Mouse (Mus musculus): Measurements from ENCODE around the gene Dgat2.

Gene Dgat2

DNA sequence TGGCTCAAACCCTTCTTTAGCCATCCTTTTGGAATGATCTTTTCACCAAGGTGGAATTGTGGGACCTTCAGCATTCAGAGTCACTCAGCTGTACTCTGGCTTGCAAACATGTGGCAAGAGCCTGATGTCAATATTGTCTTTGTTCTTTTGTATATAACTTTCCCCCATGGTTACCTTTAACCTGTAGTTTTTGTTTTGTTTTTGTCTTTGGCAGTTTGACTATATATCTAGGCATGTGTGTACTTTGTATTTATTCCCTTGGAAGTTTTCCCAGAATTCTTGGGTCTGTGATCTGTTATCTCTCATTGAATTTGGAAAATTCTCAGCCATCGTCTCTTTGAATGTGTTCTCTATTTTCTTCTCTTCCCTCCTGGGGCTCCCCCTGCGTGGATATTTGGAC lies 12.0 kb upstream of the Dgat2 start:
- intact Hi-C loops (cut with DNase I), result no loop called here

DNA sequence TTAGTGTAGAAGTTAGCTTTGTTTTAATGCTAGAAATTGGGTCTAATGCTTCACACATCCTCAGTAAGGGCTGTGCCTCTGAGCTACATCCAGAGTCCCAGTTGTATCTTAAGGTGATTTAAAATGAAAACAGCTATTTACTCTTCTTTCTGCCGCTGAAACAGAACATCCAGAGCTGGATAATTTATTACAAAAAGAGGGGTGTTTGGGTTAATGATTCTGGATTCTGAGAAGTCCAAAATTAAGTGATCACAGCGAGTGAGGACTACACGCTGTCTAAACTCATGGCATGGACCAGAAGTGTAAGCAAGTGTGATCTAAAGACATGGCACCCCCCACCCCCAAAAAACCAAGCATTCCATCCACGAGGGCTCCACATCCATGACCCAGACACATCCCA lies 11.4 kb upstream of the Dgat2 start:
- intact Hi-C loops (cut with DNase I), result no loop called here

DNA sequence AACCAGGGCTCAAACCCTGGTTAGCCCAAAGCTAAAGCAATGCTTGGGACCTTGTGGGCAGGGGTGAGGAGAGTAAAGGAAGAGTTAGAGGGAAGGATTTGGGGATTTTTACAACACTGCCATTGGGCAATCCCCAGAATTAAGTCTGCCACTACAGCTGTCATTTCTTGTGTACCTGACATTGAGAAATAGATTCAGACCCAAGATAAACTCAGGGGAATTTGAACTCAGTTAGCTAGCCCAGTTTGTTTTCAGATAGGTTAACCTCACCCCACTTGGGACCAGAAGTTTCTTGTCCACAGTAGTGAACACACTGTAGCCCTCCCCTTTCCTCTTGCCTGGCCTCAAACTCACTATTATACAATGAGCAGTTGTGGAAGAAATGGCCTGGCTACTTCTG lies 8.9 kb upstream of the Dgat2 start:
- intact Hi-C loops (cut with DNase I), result no loop called here

DNA sequence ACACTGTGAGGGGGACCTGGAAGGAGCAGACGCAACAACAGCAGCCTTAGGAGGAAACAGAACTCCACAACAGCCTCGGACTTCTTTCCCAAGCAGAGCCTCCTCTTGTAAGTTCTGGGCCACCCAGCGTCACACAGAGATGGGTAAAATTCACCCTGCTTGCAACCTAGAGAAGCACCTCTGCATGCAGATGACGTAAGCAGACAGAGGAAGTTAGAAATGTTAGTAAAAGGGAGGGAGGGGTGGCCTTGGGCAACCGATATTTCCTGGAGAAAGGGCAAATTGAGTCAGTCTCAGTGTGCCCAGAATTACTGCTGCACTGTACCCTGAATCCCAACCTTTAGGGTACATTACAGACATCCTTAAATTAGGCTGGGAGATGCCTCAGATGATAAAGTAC lies 7.4 kb upstream of the Dgat2 start:
- intact Hi-C loops (cut with DNase I), result no loop called here

DNA sequence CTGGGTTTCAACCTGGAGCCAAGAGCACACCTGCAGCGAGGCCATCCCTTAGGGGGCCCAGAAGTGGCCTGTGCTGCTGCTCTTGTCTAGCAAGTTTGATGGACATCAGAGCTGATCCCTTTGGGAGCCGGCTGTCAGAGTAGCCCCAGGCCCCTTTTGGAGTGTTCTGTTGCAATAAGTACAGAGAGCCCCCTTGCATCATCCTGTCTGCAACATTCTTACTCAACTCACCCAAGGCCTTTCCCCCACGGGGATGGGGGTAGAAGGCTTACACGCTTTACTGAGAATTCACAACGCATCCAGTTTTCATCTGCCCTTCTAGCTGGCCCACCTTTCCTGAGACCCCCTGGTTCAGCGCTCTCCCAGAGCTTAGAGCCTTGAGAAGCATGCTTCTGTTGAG lies 6.1 kb upstream of the Dgat2 start:
- intact Hi-C loops (cut with DNase I), result no loop called here

DNA sequence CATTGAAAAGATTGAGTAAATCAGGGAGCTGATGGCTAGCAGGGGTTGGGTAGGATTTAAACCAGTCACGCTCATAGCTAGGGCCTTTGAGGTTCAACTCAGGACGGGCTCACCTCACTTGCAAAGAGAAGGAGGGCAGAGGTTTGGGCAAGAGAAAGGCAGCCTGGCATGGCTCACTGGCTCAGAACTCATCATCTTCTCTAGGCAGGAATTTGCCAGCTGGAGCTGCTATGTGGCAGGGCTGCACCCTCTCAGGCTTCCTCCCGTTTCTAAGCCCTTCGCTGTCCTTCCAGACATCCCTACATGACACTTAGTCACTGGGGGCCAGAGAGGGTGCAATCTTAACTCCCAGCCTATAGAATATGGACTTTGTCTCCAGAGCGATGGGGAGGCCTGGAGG lies 4.9 kb upstream of the Dgat2 start:
- intact Hi-C loops (cut with DNase I), result no loop called here

DNA sequence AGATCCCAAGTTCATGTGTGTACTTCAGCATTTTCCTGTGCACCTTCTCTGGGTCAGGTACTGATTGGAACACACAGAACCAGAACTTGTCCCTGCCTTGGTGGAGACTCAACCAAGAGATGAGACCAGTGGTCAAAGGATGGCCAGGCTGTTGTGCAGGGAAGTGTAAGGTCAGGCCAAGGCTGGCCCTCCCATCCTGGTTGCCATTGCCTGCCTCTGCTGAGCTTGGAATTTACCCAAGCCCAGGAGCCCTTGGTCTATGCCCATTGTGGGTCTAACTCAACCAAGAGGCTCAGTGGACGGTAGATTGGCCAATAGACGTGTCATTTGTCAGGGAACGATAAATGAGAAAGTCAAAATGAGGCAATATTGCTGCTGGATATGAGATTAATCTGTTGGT lies 2.9 kb upstream of the Dgat2 start:
- intact Hi-C loops (cut with DNase I), result loop anchor here (2.0 kb wide), 1 partner anchor 43 kb away; no protein-coding TSS in a partner anchor

DNA sequence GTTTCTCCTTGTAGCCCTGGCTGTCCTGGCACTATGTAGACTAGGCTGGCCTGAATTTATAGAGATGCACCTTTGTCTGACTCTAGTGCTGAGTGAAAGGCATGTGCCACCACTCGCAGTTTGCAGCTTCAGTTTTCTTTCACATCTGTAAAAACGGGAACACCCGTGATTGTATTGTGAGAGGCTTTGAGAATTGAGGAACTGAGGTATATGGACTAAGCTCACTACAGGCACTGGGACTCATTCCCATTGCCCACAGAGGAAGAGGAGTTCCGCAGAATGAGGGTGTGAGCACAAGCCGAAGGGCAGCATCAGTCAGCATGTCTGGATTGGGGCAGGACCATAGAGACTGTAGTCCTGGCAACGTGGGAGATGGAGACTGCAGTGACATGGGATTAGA lies 1.2 kb upstream of the Dgat2 start:
- intact Hi-C loops (cut with DNase I), result loop anchor here (2.0 kb wide), 1 partner anchor 45 kb away; no protein-coding TSS in a partner anchor

DNA sequence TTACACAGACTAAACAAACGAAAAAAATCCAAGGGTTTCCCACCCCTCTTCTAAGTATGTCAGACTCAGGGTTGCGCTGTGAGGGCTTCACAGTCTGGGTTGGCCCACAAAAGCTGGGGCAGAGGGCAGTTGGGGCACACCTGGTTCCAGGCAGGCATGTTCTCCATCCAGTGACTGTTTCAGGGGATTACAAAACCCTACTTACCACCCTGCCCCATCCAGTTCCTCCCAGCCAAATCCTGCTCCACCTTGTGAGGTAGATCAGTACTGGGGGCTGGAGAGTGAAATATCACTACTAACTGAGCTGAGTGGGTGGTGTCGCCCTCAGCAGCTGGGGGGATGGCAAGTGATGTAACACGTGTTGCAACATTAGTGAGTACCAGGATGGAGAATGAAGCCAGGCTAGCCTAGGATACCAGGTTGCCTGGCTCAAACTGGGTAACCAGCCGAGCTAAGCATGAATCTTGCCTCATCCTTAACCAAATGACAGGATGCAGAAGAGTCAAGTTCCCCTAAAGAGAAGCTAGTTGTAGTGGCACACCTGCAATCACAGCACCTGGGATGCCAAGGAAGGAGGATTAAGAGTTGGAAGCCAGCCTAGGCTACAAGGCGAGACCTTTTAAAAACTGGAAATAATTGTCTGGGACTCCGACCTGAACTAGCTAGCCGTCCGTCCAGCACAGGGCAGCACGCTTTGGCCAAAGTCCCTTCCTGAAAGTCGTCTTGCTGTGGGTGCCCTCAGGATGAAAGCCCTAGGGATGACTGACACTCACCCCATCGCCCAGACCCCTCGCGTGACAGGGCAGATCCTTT lies 694 bp downstream of the Dgat2 start:
- intact Hi-C loops (cut with DNase I), result no loop called here

DNA sequence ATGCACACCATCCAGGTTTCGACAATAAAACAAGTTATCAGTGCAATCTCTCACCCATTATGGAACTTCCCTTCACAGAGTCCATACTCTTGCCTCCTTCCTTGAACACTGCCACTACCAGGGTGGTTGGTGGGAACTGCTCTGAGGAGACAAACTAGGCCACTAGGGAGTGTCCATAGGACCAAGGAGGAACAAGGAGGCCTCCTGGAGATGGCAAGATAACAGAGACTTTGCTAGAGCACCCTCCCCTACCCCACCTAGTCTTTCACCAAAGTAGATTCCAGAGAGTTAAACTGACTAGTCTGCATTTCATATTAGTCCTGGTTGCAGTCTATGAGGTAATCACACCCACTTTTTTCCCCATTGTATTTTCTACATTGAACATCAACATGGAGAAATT lies 2.4 kb downstream of the Dgat2 start:
- intact Hi-C loops (cut with DNase I), result no loop called here

DNA sequence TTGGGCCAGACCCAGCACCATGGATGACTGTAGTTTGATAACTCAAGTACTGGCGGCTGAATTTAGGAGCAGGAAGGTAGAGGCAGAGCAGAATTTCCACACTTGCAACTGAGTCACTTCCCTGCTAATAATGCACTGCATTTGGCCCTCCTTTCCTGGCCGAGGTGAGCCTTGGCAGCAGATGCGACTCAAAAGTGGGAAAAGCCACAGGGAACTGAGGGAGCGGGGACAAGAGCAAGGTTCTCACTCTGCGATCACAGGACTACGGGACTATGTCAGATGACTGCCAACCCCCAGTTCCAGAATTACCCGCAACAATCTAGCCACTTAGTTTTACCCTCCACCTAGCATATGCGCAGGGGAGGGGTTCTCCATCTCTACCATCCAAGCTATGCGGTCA lies 3.2 kb downstream of the Dgat2 start:
- intact Hi-C loops (cut with DNase I), result no loop called here

DNA sequence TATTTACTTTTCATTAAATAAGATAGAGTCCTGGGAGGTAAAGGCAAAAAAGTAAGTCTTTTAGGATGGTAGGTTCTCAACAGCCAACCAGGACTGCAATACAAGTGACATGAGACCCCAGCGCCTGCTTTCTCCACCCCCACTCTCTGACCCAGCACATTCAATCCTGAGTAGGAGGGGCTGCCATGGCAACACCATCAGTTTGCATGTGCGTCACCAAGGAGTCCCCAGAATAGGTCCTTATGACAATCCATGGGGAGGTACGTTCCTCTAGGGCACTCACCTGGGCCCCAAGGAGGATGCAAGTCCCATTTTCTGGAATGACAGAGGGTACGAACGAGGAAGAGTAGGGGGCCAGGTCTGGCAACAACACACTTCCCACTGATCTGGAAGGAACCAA lies 5.1 kb downstream of the Dgat2 start:
- intact Hi-C loops (cut with DNase I), result no loop called here

DNA sequence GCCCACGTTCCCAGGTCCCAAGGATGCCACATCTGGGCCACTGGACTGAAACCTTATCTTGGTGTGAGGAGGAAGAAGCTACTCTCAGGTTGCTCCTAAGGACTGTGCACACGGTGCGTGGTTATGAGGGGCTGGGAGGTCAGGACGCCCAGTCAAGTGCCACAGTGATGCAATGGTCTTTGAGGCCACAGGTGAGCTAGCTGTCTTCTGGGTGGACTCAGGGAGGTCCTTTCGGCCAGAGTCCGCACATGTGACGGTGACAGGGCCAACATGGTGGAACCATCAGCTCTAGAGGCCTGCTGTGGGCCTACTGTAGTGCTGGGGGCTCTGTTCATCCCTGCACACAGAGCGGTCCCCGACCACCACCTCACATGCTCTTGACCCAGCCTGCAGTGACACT lies 6.9 kb downstream of the Dgat2 start:
- intact Hi-C loops (cut with DNase I), result no loop called here

DNA sequence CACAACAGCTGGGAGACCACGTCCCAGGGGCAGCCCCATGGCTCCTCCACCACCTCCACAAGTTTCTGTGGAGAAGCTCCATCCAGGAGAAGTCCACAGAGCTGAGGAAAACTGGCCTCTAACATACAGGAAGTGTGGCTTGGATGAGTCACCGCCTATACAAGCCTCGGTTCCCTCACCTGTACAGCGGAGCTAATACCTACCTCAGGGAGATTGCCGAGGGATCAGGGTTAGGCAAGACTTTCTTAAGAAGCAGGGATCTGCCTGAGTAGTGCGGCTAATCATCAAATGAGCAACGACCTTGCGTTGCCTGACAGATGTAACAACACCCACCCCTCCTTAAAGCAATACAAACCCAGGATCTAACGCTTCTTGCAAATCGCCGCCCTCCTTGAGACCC lies 7.4 kb downstream of the Dgat2 start:
- intact Hi-C loops (cut with DNase I), result no loop called here

DNA sequence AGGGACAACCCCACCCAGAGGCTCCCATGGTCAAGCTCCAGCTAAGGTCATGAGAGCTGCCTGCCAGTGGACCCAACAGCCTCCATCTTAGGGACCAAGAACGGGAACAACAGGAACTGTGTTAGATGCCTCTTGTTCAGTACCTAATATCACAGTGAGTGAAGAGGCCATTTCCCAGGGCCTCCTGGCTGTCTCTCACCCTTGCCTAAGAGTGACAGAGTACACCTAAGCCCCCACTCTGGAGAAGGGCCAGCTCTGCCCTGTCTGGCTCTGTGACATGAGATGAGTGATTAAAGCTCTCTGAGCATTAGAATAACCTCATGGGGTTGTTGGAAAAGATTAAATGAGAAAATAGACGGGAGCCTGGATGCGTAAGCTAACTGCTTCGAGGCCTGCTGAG lies 8.5 kb downstream of the Dgat2 start:
- intact Hi-C loops (cut with DNase I), result no loop called here

DNA sequence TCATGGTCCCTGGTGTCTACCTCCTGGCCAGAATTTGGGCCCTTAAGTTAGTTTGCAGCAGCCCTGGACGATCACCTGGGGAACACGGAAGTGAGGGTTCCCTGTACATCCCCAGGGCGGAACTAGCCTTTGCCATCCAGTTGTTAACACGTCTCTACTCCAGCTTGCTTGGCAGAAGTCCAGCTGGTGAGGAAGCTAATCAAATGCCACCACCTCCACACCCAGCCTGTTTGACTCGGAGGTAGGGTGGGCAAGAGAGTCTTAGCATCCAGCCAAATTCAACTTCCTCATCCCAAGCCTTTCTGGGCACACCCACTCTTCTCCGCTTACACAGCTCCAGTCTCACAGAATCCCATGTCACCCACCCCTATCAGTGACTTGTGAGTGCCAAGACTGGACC lies 9.6 kb downstream of the Dgat2 start:
- intact Hi-C loops (cut with DNase I), result no loop called here

DNA sequence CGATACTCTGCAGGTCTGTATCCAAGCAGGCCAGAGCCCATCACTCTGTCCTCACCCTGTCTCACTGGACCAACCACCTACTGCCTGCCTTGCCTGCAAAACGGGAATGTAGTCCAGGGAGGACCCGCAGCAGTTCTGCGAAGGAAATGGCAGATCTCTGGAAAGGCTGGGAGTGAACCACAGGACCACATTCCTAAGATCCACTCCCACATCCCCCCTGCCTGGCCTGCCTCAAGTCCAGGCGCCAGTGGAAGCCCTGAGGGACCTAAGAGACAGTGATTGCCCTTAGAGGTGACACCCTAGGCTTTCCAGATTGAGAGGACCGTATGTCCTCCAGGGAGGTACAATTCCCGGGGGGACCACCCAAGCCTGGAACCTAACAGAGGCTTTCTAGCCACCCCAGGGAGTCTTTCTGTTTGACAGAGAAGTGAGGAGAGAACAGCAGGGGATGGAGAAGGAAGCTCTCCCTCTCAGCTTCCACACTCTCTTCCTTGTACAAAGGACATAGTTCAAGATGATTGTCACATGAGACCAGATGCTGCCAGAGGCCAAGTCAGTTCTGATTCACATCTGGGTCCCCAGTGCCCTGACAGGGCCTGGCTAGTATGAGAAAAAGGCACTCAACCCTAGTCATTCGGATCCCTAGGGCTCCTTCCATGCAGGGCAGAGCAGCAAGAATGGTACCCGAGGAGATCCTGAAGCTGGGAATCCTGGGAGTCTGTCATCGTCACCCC lies 10.6 kb downstream of the Dgat2 start:
- intact Hi-C loops (cut with DNase I), result no loop called here

DNA sequence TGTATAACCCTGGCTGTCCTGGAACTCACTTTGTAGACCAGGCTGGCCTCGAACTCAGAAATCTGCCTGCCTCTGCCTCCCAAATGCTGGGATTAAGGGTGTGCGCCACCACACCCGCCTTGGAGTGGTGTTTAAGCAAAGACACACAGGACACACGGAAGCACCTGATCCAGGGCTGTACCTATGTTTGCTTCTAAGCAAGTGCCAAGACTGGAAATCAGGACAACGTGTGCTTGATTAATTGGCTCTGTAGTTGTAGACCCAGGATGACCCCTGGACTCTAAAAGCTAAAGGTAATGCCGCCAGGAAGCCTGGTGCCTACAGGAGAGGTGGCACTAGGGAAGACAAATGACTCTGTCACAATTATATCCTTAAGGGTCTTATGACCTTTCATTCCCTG lies 12.0 kb downstream of the Dgat2 start:
- intact Hi-C loops (cut with DNase I), result no loop called here

DNA sequence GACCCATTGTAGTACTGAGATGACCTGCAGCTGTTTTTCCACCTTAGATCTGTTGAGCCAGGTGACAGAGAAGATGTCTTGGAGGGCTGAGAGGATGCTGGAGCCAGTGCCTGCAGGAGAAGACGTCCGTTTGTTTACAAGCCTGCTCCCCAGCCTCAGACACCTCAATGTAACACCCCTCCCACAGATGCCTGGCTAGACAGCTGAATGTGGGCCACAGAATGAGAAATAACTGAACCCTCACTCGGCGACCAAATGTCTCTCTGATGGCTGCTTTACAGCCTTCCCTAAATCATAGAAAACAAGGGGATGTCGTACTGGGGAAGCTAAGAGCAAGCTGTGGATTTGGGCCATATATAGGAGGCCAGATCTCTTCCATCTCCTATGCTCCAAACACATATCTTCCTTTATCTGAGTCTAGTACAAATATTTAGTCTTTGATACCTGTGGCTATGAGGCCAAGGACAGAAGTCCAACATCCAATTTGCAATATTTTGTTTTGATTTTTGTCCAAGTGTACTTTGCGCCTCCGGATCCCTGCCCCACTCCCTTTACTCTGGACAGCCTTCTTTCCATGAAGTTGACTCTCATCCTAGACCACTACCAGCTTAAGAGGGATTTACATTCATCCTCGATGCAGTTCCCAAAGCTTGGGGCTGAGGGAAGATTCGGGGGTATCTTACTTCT lies 12.7 kb downstream of the Dgat2 start:
- intact Hi-C loops (cut with DNase I), result no loop called here

DNA sequence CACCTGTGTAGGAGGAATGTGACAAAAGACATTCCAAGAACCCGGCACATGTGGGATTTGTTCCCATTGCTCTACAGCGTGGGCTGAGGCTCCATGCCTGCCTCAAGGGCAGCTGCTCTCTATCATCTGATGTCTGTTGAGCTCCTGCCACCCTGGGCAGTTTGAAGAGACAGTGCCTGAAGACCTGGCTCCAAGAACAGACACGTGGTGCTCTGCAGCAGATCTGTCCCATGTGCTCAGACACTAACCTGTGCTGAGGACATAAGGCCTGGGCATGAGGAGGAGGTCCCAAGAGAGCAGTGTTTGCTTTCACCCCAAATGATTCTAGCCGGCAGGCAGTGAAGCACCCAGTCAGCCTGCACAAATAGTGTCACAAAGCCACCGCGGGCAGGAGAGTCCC lies 13.8 kb downstream of the Dgat2 start:
- intact Hi-C loops (cut with DNase I), result no loop called here

DNA sequence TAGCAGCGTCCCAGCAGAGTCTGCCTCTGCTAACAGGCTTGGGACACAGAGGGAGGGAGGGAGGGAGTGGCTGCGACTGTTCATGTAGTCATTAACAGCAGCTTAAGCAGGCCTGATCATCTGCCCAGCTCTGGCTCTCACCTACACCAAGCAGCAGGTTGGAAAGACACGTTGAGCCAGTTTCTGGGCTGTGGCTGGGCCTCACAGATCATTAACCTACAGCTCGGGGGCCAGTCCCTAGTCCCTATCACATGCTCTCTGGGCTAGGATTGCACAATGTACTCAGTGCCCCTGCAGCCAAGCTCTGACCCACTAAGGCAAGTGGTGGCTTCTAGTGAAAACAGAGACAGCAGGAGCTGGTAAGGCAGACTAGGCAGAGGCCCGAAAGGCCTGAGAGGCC lies 14.6 kb downstream of the Dgat2 start:
- intact Hi-C loops (cut with DNase I), result no loop called here

DNA sequence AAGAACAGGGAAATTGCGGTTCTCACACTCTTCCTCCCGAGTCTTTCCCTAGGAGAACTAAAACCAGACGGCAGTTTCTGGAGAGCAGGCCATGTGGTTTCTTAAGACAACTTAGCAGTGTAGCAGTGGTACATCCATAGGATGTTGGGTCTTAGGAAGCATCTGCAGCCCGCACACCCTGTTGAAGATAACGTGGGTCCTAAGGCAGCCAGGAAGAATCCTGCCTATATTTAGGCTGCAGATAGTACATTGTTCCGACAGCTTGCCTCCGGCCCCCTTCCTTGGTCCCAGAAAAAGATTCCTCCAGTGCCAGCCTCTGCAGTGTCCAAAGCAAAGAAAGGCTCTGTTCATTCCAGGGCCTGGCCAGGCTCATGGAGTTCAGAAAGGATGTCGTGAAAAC lies 16.4 kb downstream of the Dgat2 start:
- intact Hi-C loops (cut with DNase I), result no loop called here
